Mouse (Mus musculus) heart, adult 9 months (tissue): ENCODE measurements around the gene Dsp.

ENCODE experiments used
- DNase-seq, 2 experiments: peaks; one replicate each; pipeline ENCODE4 v3.0.0; 2022; ENCODE audit warnings: low spot score in 2 of 2

The Dsp gene

GRCm38 (mm10) chr13:38170707-38171144 is 19.6 kb downstream of the Dsp start:
- DNase-seq: peak; percentile 40 to 75

DNA sequence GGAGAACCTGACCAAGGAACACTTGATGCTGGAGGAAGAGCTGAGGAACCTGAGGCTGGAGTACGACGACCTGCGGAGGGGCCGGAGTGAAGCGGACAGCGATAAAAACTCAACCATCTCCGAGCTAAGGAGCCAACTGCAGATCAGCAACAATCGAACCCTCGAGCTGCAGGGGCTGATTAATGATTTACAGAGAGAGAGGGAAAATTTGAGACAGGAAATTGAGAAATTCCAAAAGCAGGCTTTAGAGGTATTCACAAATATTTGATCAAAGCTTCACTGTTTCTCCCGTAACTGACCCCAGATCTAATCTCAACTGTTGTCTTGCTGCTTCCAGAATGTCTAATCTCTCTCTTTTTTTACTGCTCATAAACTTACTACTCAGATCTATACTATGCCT is 42.3 kb downstream of the Dsp start:
- no peak for DNase-seq

DNA sequence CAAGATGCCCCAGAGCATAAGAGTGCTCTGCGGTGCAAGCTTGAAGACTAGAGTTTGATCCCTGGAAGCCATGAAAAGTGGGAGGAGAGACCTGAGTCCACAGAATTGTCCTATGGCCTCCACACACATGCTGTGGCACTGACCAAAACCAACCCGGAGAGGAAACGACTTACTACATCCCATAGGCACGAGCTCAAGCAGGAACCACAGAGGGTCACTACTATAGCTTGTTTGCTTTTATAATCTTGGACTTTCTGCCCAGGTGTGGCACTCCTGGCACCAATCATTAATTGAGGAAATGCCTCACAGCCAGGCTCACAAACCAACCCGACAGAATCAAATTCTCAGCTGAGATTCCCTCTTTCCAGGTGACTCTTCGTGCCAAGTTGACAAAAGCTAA is 50.3 kb downstream of the Dsp start:
- DNase-seq: no peak

DNA sequence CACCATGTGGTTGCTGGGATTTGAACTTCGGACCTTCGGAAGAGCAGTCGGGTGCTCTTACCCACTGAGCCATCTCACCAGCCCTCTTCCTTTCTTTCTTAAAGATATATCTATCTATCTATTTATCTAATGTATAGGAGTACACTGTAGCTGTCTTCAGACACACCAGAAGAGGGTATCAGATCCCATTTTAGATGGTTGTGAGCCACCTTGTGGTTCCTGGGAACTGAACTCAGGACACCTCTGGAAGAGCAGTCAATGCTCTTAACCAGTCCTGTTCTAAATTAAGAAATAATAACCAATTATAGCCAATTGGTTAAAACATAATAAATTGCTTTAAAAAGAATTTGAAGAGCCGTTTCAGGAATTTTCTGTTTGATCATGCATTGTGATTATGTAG is 53.1 kb downstream of the Dsp start:
- DNase-seq: no peak

- DNase-seq: peak; percentile 84 to 89
Measured at GRCm38 (mm10) chr13:38204702-38205482, 53.8 kb downstream of the Dsp start, which contains the start of gene Snrnp48. Snrnp48 (plus strand) TSS chr13:38204938.

DNA sequence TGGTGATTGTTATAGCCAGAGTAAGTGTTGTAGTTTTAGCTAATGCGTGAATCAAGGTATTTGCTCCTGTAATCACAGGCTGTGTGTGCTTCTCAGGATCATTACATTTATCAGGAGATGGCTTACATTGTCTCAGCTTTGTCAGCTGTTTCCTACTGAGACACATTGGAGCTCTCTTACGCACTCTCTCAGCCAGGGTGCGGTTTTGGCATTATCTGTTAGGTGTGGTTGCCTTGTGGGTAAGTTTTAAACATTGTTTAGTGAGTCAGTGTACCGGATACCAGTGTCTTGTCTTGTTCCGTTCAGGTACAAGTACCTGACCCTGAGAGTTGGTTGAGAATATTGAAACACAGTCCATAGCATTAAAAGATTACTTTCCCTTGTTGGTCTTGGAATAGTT is 60.0 kb downstream of the Dsp start:
- no peak for DNase-seq

DNA sequence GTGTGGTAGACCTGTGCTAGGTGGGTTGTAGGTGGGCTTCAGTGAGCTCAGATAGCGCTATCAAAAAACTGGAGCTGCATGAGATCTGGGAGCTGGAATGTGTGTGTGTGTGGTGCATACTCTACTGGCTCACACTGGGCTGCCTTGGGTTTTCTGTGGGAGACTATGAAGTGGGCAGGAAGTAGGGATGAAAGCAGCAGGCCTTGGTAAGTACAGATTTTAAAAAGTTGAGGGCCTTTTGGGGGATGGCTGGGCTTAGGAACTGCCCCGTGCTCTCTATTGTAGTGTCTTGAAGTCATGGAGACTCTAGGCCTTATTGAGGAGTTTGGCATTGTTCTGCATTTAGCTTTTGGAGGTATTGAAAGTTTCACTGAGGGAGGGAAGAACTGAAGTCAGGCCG is 67.6 kb downstream of the Dsp start:
- DNase-seq: no peak

DNA sequence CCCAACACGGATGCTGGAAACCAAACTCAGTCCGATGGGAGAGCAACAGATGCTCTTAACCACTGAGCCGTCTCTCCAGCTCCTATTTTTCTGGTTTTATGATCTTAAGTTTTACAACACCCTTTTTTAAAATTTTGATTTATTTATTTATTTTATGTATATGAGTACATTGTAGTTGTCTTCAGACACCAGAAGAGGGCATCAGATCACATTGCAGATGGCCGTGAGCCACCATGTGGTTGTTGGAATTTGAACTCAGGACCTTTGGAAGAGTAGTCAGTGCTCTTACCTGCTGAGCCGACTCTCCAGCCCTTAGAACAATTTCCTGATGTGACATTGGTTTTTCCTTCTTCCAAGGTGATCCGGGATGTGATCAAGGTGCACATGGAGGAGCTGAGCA is 69.2 kb downstream of the Dsp start:
- no peak for DNase-seq

DNA sequence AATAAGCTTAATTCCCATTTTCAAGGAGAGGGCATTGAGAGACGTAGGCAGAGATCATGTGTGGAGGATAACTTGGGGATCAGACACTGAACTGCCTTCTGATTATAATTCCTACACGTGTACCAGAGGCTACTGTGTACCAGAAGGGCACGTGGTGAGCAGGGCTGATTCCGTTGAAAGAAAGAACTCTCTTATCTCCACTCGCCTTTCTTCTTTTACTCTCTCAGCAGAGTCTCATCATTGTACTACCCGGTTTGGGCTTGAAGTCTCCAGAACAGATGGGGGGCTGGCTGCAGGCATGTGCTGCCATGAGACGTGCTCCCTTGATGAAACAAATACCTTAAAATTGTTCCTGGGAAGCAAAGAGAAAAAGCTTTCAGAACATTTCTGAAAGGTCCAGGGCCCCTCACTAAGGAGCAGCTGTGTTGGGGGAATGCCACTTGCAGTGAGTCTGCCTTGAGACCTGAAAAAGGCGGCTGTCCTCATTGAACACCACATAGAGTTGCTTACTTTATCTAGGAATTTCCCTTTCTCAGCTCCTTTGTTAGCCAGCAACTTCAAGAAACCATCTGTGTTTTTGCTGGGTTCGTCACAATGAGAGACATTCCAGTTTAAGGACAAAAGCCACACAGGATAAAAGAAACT is 79.2 kb downstream of the Dsp start:
- DNase-seq: no peak

DNA sequence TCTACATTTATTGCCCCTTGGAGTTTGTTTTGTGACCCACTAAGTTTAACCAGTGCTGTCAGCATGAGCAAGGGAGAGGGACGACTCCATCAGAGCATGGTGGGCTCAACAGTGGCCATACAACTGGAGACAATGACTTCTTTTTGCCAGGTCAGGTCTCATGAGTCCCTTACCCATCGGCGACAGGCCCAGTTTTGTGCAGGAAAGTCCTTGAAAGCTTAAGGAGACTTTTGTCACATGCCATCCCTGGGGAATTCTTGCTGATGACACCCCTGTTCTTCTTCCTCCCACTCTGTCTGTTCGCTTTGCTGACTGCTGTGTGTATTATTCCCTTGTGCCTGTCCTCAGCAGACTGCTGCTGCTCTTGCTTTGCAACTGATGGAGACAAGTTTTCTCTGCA is 81.3 kb downstream of the Dsp start:
- no peak for DNase-seq

GRCm38 (mm10) chr13:38232856-38233625 is 81.9 kb downstream of the Dsp start:
- DNase-seq: peak in 1 of 2 experiments; percentile 15

- DNase-seq: no peak
Measured at GRCm38 (mm10) chr13:38234651-38235050, 83.6 kb downstream of the Dsp start.

DNA sequence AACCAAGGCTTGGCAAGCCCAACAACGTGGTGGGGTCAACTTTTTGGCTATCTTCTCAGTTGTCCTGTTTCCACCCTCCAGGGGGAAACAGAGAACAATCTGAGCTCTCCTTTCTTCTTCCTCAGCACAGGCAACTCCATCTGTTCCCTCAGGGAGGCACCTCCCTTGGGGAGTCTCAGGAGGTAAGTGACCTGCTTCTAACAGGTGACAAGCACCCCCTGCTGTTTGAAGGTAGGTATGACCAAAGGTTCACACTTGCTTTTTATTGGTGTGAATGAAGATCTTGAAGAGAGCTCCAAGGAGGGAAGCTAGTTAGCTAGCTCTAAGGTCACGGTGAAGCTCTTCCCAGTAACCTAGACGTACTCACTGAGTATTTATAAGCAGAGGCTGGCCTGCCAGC is 84.3 kb downstream of the Dsp start:
- DNase-seq: no peak

- DNase-seq: peak; percentile 24 to 41
Measured at GRCm38 (mm10) chr13:38248151-38248550, 97.1 kb downstream of the Dsp start.
